Mouse (Mus musculus) G1E-ER4 (cell line): ENCODE measurements around the gene Cysrt1. TPM values are rescaled to one million over a fixed set of nuclear protein-coding genes. Genes with fewer than 3 reads are reported as not detected.

Experiments
- GATA1 ChIP-seq: IDR thresholded peaks from one replicate; pipeline ENCODE4 v1.8.0; 2012; ENCODE audit warnings: low read length, inconsistent platforms
- polyA plus RNA-seq: library from polyadenylated mRNA; stranded (reverse); fragments of >175 nt; gene quantifications from 2 replicates; pipeline ENCODE4 v1.2.3, GENCODE M21; 2012

The Cysrt1 gene
- not detected in 2 replicates for polyA plus RNA-seq

- TF ChIP-seq GATA1 = no peak
These were observed at the start of gene Cysrt1, which contains the start of gene Rnf208 for GRCm38 (mm10) chr2:25242101-25242506. TSS of gene Cysrt1 (minus strand) at chr2:25242452. TSS of gene Rnf208 (plus strand) at chr2:25242255.

DNA sequence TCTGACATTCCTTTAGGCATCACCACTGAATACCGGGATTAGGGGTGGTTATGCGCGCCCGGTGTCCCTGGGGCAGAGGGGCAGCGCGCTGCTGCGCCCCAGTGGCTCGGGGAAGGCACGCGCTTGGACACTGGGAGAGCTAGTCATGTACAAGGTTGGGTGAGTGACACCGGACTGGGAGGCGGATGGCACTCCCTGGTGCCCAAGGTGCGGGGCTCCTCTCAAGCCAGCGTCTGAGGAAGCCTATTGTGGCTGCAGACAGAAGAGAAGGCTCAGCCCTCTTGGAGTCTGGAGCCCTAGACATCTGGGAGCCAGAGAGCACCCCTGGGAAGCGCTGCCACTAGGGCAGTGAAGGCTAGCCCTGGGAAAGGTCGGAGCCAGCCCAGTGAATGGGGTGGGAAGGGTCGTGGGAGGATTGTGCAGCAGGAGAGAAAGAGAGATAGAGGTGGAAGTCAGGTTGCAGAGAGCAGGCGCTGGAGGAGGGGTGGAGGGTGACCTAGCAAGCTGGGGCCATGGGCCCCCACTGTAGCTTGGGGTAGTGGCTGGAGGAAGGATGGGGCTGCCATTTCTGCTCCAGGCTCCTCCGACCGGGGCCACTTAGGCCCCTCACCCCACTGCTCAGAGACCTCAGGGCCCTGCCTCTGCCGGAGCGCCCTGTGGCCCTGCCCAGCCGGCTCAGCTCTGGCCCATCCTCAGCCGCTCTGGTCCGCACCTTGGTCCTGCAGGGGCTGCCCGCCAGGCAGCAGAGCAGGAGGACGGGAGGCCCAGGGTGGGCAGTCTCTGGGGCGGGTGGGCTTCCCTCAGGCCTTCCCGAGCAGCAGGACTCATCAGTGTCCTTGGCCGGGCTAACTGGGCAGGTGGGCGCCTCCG, 49.2 kb upstream of the Cysrt1 start:
- TF ChIP-seq GATA1 = no peak

- TF ChIP-seq GATA1 = no peak
These were observed 48.5 kb upstream of the Cysrt1 start for GRCm38 (mm10) chr2:25290816-25291130.

DNA sequence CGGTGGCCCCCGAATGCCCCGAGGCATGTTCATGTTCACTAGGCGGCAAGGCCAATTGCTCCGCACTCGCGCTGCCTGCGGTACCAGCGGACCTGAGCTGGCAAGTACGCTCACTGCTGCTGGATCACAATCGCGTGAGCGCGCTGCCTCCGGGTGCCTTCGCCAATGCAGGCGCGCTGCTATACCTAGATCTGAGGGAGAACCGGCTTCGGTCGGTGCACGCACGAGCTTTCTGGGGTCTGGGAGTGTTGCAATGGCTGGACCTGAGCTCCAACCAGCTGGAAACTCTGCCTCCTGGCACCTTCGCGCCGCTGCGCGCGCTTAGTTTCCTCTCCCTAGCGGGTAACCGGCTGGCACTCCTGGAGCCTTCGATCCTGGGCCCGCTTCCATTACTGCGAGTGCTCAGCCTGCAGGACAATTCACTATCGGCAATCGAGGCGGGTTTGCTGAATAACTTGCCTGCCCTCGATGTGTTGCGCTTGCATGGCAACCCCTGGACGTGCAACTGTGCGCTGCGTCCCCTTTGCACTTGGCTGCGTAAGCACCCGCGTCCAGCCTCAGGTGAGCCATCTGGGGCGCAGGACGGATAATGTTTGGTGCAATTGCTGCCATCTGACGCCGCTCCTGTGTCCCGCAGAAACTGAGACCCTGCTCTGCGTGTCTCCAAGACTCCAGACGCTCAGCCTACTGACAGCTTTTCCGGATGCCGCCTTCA, 48.0 kb upstream of the Cysrt1 start:
- no peak for TF ChIP-seq GATA1

DNA sequence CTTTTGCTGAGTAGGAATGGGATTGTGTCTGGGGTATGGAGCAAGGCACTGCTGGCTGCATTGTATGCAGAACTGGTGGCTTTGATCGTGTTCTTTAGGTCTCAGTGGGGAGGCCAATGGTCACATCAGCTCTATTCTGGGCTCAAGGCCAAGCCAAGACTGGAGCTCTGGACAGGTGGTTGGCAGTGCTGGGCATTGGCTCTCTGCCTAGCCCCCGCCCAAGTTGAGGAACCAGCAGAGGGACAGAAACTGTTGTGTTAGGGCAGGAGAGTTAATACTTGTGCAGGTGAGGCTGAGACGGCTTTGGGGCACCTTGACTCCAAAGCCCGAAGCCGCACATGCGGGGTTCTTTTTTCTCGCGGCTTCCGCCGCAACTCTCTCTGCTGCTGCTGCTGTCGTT, 47.4 kb upstream of the Cysrt1 start, which contains the start of gene Lrrc26:
Gene Lrrc26 (plus strand): TSS at position 265 of the 400 bp plus-strand sequence.
- no peak for TF ChIP-seq GATA1

DNA sequence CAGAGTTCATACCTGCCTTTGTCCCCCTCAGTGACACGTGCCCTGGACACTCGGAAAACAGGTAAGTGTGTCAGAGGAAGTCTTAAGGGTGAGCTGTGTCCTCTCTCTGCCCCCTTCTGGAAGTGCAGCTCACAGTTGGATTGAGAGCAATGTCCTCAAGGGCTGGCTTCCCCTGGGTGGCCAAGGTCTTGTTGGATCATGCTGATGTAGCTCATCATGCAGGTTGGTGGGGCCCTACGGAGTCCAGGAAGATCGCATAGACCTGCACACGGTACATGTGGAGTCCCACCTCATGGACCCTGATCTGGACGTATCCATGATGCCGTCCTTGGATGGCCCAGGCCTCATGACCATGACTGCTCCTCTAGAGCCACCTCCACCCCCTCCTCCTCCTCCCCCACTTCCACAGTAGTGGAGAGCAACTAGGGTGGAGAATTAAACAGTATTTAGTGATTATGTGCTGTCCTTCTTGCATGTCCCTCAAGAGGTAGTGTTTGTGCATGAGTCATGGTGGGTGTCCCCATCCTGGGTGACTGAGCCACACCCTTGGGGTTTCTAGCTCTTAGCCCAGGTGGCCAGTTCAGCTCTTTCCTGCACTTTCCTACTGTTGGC, 46.6 kb upstream of the Cysrt1 start:
- TF ChIP-seq GATA1 = no peak

DNA sequence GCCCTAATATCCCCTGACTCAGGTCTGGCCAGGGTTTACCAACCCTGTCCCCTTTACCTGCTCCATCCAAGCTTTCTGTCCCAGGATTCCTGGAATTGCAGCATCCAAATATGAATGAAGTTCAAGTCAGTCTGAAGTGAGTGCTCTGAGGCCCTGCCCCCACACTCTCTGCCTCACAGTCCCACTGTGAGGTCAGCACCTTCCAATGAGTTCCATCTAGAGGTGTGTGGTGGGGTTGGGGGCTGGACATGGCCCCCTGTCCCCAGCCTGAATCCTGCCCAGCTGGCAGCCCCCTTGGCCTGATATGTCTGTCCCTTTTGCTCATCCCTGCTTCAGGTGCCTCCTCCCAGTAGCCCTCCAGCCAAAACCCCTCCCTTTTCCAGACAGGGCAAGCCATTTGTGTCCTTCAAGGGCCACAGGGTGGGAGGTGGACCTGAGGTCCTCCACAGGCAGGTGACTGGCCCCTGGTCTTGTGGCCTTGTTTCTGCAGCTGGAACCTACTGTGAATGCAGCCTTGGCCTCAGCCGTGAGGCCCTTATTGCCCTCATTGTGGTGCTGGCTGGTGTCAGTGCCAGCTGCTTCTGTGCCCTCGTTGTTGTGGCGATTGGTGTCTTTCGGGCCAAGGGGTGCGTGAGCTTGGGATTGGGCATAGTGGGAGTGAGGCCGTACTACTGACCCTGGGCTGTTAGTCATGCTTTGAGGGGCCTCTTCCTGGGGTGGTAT, 45.8 kb upstream of the Cysrt1 start, which contains the start of gene Tmem210:
Gene Tmem210 (plus strand): TSS at position 219 of the 723 bp plus-strand sequence.
- no peak for TF ChIP-seq GATA1

GRCm38 (mm10) chr2:25286837-25287636, 44.8 kb upstream of the Cysrt1 start:
- no peak for TF ChIP-seq GATA1

- no peak for TF ChIP-seq GATA1
These were observed 44.1 kb upstream of the Cysrt1 start for GRCm38 (mm10) chr2:25286314-25286713.

- no peak for TF ChIP-seq GATA1
These were observed 43.3 kb upstream of the Cysrt1 start for GRCm38 (mm10) chr2:25285551-25285950.

DNA sequence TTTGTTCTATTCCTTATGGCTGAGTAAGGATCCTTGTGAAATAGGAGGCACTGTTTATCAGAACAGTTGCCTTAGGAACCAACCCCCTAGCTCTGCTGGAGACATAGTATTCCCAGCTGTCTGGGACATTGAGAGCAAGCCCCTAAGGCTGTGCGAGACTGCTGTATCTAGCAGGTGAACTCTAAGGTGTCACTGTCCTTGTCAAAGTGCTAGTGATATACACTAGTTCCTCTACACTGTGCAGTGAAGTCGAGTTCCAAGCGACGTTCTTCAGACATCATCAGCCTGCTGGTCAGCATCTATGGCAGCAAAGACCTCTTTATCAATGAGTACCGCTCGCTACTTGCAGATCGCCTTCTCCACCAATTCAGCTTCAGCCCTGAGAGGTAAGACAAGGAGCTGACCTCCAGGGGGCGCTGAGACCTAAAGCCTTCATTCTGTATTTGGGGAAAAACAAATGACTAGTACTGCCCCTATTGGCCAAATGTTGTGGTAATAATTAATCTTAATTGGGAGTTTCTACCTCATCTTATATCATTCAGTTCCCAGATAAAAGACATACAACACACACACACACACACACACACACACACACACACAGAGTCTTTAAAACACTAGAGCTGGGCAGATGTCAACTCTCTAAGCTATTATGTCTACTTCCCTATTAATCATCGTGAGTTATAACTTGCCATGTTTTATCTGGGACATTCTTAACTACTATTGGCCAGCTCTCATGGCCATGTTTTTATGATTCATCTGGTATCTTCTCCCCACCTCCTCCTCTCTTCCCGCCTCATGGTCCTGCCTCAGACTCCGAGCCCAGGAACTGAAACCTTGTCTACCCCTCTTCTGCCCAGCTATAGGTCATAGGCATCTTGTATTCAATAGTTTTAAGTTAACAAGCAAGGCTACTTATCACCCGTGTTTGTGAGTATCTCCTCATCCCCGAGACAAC, 37.0 kb upstream of the Cysrt1 start:
- TF ChIP-seq GATA1 = no peak

GRCm38 (mm10) chr2:25273010-25273409, 30.8 kb upstream of the Cysrt1 start:
- no peak for TF ChIP-seq GATA1

DNA sequence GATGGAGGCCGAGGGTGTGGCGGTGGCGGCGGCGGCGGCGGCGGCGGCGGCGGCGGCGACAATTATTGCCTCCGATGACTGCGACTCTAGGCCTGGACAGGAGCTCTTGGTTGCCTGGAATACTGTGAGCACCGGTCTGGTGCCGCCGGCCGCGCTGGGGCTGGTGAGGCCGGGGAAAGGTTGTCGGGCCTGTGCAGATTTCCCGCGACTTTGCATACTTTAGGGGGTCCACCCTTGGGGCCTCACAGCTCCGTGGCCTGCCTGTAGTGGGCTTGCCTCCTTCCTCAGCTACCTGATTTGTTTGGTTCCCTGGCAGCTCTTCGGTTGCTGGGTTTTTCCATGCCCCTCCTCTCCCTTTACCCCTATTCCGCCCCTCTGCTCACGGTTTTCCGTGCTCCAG, 30.3 kb upstream of the Cysrt1 start:
- TF ChIP-seq GATA1 = no peak
